Mouse (Mus musculus) forebrain, embryonic 12.5 days (tissue): Measurements from ENCODE around the gene Pdzrn3. TPM values are rescaled to one million over a fixed set of nuclear protein-coding genes. Genes with fewer than 3 reads are reported as not detected.

ENCODE experiments used
- ATAC-seq: fragments of 200-750 bp; cut with Nextera tagmentation; 2 replicates; pipeline ENCODE4 v1.8.0; 2017; ENCODE audit warnings: moderate TSS enrichment; ENCODE audit not compliant: low FRiP score
- H3K27ac ChIP-seq: fragments of 300-500 bp; sonication (generic); 2 replicates; pipeline ENCODE4 v1.5.1; 2016; ENCODE audit warnings: mild to moderate bottlenecking
- H3K27me3 ChIP-seq: fragments of 300-500 bp; sonication (generic); 2 replicates; pipeline ENCODE4 v1.6.1; 2016; ENCODE audit warnings: mild to moderate bottlenecking
- H3K36me3 ChIP-seq: fragments of 300-500 bp; sonication (generic); replicated peaks from 2 replicates; pipeline ENCODE4 v1.6.1; 2016; ENCODE audit warnings: mild to moderate bottlenecking
- H3K4me1 ChIP-seq: fragments of 300-500 bp; sonication (generic); 2 replicates; pipeline ENCODE4 v1.6.1; 2016
- H3K4me2 ChIP-seq: fragments of 300-500 bp; sonication (generic); 2 replicates; pipeline ENCODE4 v1.6.1; 2016; ENCODE audit warnings: mild to moderate bottlenecking, moderate library complexity
- H3K4me3 ChIP-seq: fragments of 300-500 bp; sonication (generic); replicated peaks from 2 replicates; pipeline ENCODE4 v1.5.1; 2016; ENCODE audit warnings: mild to moderate bottlenecking
- H3K9ac ChIP-seq: fragments of 300-500 bp; sonication (generic); 2 replicates; pipeline ENCODE4 v1.6.1; 2016; ENCODE audit warnings: mild to moderate bottlenecking
- H3K9me3 ChIP-seq: fragments of 300-500 bp; sonication (generic); 2 replicates; pipeline ENCODE4 v1.6.1; 2016
- WGBS: fragments of 180-500 bp; shearing (Covaris S2); methylation state at CpG from one replicate; pipeline ENCODE4 v1.1.7; 2016; 5-methylcytosine and 5-hydroxymethylcytosine counted together
- polyA plus RNA-seq: library from polyadenylated mRNA; unstranded; fragments of >200 nt; fragmentation: Nextera tagmentation; extraction: Ambion mirVana; gene quantifications from 2 replicates; pipeline ENCODE4 v1.2.1, GENCODE M21; 2016

The Pdzrn3 gene
- polyA plus RNA-seq, 1 experiment from 2014 or later: 8.8 TPM

DNA sequence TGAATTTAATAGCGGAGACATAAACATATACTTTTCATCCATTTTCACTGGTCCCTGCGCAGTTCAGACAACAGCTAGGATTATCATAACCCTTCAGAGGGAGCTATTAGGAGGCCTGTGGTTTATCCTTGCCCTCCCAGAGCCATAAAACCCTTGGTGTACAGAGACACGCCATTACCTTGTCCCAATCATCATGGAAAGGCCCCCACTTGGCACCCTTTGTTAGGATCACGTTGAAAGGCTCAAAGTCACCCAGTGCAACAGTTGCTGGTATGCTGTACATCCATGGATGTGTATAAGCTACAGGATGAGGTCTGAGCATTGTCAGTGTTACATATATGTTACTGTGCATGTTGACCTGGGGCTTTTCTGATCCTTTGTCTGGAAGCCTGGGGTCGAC lies 252.3 kb downstream of the Pdzrn3 start:
- Histone ChIP-seq H3K27me3 (no peaks in the 10 kb centered on the region), H3K36me3 (no peaks in the 10 kb centered on the region), H3K9ac (no peak overlapping the region), H3K4me2 (no peak overlapping the region), H3K27ac (no peak overlapping the region), H3K4me3 (no peak overlapping the region), H3K4me1 (no peaks in the 10 kb centered on the region), H3K9me3 (no peaks in the 10 kb centered on the region)
- no peak for ATAC-seq
- WGBS: 79% methylated on average over 5 of the region's 5 CpGs

GRCm38 (mm10) chr6:101108951-101109350 lies 268.7 kb downstream of the Pdzrn3 start:
- Histone ChIP-seq H3K9ac (no peak overlapping the region), H3K27ac (no peak overlapping the region), H3K27me3 (no peaks in the 10 kb centered on the region), H3K4me1 (no peaks in the 10 kb centered on the region; the same call in 1 of the 2 replicates), H3K4me3 (no peak overlapping the region), H3K36me3 (no peaks in the 10 kb centered on the region), H3K4me2 (no peak overlapping the region), H3K9me3 (no peaks in the 10 kb centered on the region)
- 66% methylated on average over 1 of the region's 1 CpGs for WGBS
- no peak for ATAC-seq

DNA sequence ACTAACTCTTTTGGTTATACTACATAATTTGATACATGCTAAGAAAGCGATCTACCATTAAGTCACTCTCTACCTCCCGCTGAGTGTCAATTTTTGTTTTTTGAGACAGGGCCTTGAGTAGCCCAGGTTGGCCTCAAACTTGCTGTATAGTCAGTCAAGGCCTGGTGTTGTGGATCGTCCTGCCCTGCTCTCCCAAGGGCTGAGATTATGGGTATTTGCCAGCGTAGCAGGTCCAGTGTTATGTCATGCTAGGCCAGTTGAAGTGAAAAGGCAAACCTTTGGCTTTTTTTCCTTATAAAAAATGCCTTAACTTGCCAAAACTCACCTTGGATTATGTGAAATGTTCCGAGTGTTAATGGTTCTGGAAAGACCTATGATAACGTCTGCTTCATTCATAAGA lies 274.2 kb downstream of the Pdzrn3 start:
- Histone ChIP-seq H3K27me3 (no peaks in the 10 kb centered on the region), H3K4me2 (no peak overlapping the region), H3K4me1 (no peaks in the 10 kb centered on the region; the same call in 1 of the 2 replicates), H3K9me3 (no peaks in the 10 kb centered on the region), H3K27ac (no peak overlapping the region), H3K36me3 (no peaks in the 10 kb centered on the region), H3K4me3 (no peak overlapping the region), H3K9ac (no peak overlapping the region)
- no peak for ATAC-seq
- WGBS: 89% methylated on average over 6 of the region's 6 CpGs

DNA sequence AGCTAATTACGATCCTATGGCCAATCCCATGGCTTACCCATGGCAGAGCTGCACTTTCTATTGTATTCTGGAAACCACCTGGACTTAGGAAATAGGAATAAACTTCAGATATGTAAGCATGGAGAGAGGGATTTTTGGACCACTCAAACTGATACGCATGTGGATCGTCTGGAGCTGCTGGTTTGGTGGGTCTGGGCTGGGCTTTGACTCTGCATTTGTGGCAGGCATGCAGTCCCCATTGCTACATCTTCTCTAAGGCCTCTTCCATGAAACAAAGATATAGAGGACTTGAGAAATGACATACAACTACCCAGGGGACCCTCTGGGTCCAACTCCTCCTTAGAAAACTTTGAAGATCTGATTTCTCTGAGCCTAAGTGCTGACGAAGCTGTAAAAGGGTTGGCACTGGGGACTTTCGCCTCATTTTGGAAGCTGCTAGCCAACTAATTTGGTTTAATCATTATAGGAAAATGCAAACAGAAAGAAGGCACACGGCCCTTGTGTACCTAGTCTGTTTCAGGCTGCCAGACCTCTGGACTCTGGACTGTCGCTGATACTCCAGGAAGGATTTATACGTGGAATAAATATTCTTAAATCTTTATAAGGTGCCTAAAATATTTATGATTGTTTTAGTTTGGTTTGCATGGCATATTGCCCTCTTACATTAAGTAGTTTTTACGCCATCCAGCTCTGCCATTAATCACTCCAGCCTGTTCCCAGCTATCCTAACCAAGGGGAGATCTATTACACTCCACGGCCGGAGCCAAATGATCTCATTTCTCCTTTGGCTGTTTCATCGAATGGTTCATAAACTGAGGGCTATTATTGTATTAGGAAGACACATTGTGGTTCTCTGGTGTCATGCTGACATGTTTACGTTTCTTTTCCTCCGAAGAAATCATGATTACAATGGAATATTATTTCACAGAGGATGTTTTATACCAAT lies 275.7 kb downstream of the Pdzrn3 start:
- no peaks in the 10 kb centered on the region for H3K27me3 ChIP-seq
- no peak overlapping the region for H3K4me3 ChIP-seq
- no peak overlapping the region for H3K4me2 ChIP-seq
- H3K27ac ChIP-seq: no peak overlapping the region
- no peaks in the 10 kb centered on the region for H3K36me3 ChIP-seq
- WGBS: 87% methylated on average over 14 of the region's 14 CpGs
- H3K9me3 ChIP-seq: no peaks in the 10 kb centered on the region
- no peaks in the 10 kb centered on the region; the same call in 1 of the 2 replicates for H3K4me1 ChIP-seq
- no peak overlapping the region for H3K9ac ChIP-seq
- ATAC-seq: no peak
